Mouse (Mus musculus) limb, embryonic 14.5 days (tissue): ENCODE measurements around the gene Olfr71. TPM values are rescaled to one million over a fixed set of nuclear protein-coding genes. Genes with fewer than 3 reads are reported as not detected.

Experiments used
- ATAC-seq: fragments of 200-750 bp; cut with Nextera tagmentation; 2 replicates; pipeline ENCODE4 v1.8.0; 2017; ENCODE audit warnings: low read depth, moderate number of reproducible peaks, moderate TSS enrichment; ENCODE audit not compliant: low FRiP score
- DNase-seq: peaks from one replicate; pipeline ENCODE4 v3.0.0-alpha.2; 2015; ENCODE audit warnings: low spot score
- H3K27ac ChIP-seq: fragments of 300-500 bp; sonication (generic); replicated peaks from 2 replicates; pipeline ENCODE4 v1.5.1; 2014; ENCODE audit warnings: low read depth, mild to moderate bottlenecking, low read length, moderate library complexity, mixed read lengths
- H3K27me3 ChIP-seq: fragments of 300-500 bp; sonication (generic); 2 replicates; pipeline ENCODE4 v1.6.1; 2014; ENCODE audit warnings: low read length, mixed read lengths; ENCODE audit not compliant: control insufficient read depth, insufficient read depth
- H3K36me3 ChIP-seq: fragments of 300-500 bp; sonication (generic); 2 replicates; pipeline ENCODE4 v1.6.1; 2014; ENCODE audit warnings: mild to moderate bottlenecking, low read length, moderate library complexity, mixed read lengths; ENCODE audit not compliant: control insufficient read depth, insufficient read depth
- H3K4me1 ChIP-seq: fragments of 300-500 bp; sonication (generic); 2 replicates; pipeline ENCODE4 v1.6.1; 2014; ENCODE audit warnings: antibody characterized with exemption, low read length, mixed read lengths; ENCODE audit not compliant: control insufficient read depth, insufficient read depth
- H3K4me2 ChIP-seq: fragments of 300-500 bp; sonication (generic); replicated peaks from 2 replicates; pipeline ENCODE4 v1.6.1; 2014; ENCODE audit warnings: low read depth, mild to moderate bottlenecking, low read length, moderate library complexity; ENCODE audit not compliant: severe bottlenecking
- H3K4me3 ChIP-seq: fragments of 300-500 bp; sonication (generic); replicated peaks from 2 replicates; pipeline ENCODE4 v1.5.1; 2014; ENCODE audit warnings: low read length
- H3K9ac ChIP-seq: fragments of 300-500 bp; sonication (generic); 2 replicates; pipeline ENCODE4 v1.6.1; 2014; ENCODE audit warnings: mild to moderate bottlenecking, low read depth, low read length, moderate library complexity; ENCODE audit not compliant: severe bottlenecking
- H3K9me3 ChIP-seq: fragments of 300-500 bp; sonication (generic); 2 replicates; pipeline ENCODE4 v1.6.1; 2016; ENCODE audit warnings: low read length; ENCODE audit not compliant: control insufficient read depth
- POLR2A ChIP-seq: fragments of 200-500 bp; IDR thresholded peaks from 2 replicates; pipeline ENCODE4 v1.8.0; 2012; ENCODE audit warnings: inconsistent platforms, mild to moderate bottlenecking, moderate library complexity, borderline replicate concordance; ENCODE audit not compliant: insufficient read depth, insufficient read length; ENCODE audit errors: extremely low read depth
- WGBS: fragments of 180-500 bp; shearing (Covaris S2); extraction: QIAGEN DNeasy Blood & Tissue Kit; methylation state at CpG from one replicate; pipeline ENCODE4 v1.1.7; 2014; 5-methylcytosine and 5-hydroxymethylcytosine counted together
- polyA plus RNA-seq, 2 experiments: library from polyadenylated mRNA; depleted of rRNA in 1 of 2; stranded (reverse) in 1 of 2; unstranded in 1 of 2; fragments of >200 nt; fragmentation: Nextera tagmentation in 1 of 2; extraction: Ambion mirVana in 1 of 2; gene quantifications; 2 replicates each; pipeline versions ENCODE4 v1.2.1 to v1.2.3; 2012 to 2014

Gene Olfr71
- polyA plus RNA-seq, 2 experiments = not detected

DNA sequence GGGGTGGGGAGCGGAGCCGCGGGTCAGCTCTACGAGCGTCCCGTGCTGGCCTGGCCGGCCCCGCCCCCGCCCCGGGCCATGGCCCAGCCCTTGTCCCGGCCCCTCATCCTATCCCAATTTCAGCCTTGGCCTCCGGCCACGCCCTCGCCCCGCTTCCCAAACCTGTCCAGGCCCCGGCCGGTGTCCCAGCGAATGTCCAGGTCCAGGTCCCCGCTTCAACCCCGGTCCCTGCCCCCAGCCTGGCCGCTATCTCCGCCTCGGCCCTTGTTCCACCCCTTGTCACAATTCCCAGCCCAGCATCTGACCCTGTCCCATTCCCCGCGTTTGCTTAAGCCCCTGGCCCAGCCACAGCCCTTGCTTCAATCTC, 40.6 kb downstream of the Olfr71 start:
- ATAC-seq (peak; percentile 88), DNase-seq (no peak)
- Histone ChIP-seq H3K4me2 (peak overlapping the region; percentile 85), H3K27me3 (peaks cover 12% of the 10 kb centered on the region), H3K27ac (peak overlapping the region; percentile 58), H3K4me1 (peaks cover 18% of the 10 kb centered on the region), H3K9me3 (no peaks in the 10 kb centered on the region), H3K9ac (peak overlapping the region; percentile 91), H3K4me3 (peak overlapping the region; percentile 78), H3K36me3 (peaks cover 6% of the 10 kb centered on the region)
- no peak for TF ChIP-seq POLR2A
- WGBS = under 1% methylated on average over 23 of the region's 25 CpGs

DNA sequence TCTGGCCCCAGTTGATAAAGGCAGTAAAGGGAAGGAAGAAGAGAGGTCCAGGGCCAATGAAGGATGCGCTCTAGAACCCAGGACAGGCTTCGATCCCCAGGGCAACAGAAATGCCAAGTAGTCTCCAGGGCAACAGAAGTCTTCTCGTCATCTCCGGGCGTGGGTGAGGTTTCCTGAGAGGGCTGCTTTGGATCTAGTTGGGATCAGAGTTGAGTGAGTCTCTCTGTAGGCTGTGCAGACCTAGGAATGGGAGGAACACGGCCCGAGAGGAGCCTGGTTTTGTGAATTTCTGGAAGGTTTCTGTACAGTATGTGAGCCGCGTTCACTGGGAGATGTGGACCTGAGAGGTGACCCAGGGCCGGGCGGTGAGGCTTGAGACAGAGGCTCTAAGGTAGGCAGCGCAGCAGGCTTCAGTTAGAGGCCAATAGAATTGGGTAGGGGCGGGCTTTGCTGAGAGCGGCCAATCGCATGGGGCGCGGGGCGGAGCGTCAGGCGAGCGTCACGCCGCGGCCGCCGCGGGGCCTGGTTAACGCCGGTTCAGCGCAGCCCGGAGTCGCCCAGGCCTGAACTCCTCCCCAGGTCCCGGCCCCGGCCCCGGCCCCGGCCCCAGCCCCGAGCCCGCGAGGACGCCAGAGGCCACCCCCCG, 41.1 kb downstream of the Olfr71 start, which contains the start of the genes Tmem8b and Fam221b:
Gene Tmem8b (plus strand): TSS at position 190 of the 646 bp plus-strand sequence.
Gene Fam221b (minus strand): TSS at position 364 of the 646 bp plus-strand sequence.
- Histone ChIP-seq H3K27me3 (peaks cover 12% of the 10 kb centered on the region), H3K4me1 (peaks cover 18% of the 10 kb centered on the region), H3K4me3 (peak within 1 kb of the TSS; percentile 78), H3K36me3 (peaks cover under 1% of the 10 kb centered on the region; the same call in 1 of the 2 replicates), H3K27ac (peak within 1 kb of the TSS; percentile 58), H3K4me2 (peak within 1 kb of the TSS; percentile 85), H3K9ac (peak within 1 kb of the TSS; percentile 91), H3K9me3 (no peaks in the 10 kb centered on the region)
- 0 out of 2 replicates have a peak, but pooled peaks have one; percentile 21 for TF ChIP-seq POLR2A
- ATAC-seq = peak; percentile 96
- peak; percentile 92 for DNase-seq
- WGBS = 4% methylated on average over 36 of the region's 41 CpGs

DNA sequence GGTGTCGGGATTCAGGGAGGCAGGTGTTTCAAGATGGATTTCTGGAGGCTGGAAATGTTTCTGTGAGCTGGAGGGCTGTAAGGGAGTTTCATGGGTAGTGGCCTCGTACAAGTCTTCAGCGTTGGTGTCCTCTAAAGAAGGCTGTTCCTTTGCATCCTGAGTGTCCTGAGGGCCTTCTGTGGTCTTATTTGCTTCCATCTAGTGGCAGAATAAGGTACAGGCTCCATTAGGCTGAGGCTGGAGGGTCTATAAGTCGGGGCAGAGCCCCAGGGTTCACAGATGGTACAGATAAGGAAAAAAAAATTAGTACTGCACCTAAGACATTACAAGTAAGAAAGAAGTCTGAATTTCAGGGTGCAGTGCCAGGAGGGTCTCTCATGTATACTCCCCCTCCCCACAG, 43.6 kb downstream of the Olfr71 start:
- peak; percentile 13 for DNase-seq
- Histone ChIP-seq H3K9me3 (no peaks in the 10 kb centered on the region), H3K27ac (no peak overlapping the region), H3K4me3 (no peak overlapping the region), H3K4me1 (peaks cover 18% of the 10 kb centered on the region), H3K4me2 (no peak overlapping the region), H3K9ac (no peak overlapping the region), H3K36me3 (no peaks in the 10 kb centered on the region), H3K27me3 (peaks cover 19% of the 10 kb centered on the region)
- ATAC-seq = no peak
- WGBS = 24% methylated on average over 4 of the region's 4 CpGs
- no peak for TF ChIP-seq POLR2A

DNA sequence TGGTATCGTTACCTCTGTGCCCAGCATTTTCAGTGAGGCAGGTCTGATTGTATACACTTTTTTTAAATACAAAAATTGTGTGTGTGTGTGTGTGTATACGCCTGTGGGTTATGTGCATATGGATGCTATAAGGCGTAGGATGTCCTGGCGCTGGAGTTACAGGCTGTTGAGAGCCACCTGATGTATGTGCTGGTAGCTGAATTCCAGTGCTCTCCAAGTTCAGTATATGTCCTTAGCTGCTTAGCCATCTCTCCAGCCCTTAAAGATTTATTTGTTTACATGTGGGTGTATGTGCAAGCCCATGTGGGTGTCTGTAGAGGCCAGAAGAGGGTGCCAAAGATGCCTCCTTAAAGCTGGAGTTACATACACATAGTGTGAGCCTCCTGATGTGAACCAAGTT, 52.9 kb downstream of the Olfr71 start:
- Histone ChIP-seq H3K36me3 (no peaks in the 10 kb centered on the region), H3K27ac (no peak overlapping the region), H3K4me3 (peak overlapping the region; percentile 80; the same call in 1 of the 2 replicates), H3K4me1 (peaks cover 5% of the 10 kb centered on the region; the same call in 1 of the 2 replicates), H3K9ac (no peak overlapping the region), H3K4me2 (peak overlapping the region; percentile 37), H3K9me3 (no peaks in the 10 kb centered on the region), H3K27me3 (no peaks in the 10 kb centered on the region)
- TF ChIP-seq POLR2A = no peak
- ATAC-seq = no peak
- no peak for DNase-seq
- WGBS = 67% methylated on average over 4 of the region's 4 CpGs

DNA sequence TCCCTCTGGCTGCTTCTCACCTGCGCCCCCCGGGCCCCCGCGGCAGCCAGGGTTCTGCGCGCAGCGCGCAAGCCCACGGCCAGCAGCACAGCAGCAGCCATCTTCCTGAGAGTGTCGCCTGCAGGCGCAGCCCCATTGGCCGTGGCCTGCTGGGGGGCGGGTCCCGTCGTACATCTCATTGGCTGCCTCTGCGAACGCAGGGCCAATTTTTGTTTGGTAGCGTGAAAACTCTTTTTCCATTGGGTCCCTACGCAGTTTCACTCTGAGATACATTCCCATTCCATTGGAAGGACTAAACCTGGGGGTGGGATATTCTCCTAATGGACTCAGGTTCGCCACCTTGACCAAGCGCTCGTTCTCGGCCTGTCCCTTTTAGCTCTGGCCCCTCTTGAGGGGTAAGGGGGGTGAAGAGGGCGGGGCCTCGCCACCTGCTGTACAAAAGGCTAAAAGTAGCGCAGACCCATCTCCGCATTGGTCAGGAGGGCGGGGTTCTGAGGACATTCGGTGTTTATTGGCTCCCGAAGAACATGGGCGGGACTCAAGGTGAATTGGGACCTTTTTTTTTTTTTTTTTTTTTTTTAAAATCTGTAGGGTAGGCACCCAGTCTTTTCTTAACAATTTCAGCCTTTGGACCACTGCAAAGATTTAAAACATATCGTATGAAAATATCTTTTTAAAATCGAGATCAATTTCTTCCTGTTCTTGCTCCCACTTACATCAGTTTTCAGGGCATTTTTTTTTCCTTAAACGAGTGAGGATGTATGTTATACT, 53.5 kb downstream of the Olfr71 start, which contains the start of gene Hint2:
Gene Hint2 (minus strand): TSS at position 128 of the 771 bp plus-strand sequence.
- H3K4me2 ChIP-seq = peak within 1 kb of the TSS; percentile 76
- peak within 1 kb of the TSS; percentile 84 for H3K27ac ChIP-seq
- H3K9me3 ChIP-seq = no peaks in the 10 kb centered on the region
- ATAC-seq (peak; percentile 96), DNase-seq (peak; percentile 97)
- H3K27me3 ChIP-seq = no peaks in the 10 kb centered on the region
- peak within 1 kb of the TSS; percentile 79 for H3K9ac ChIP-seq
- TF ChIP-seq POLR2A = peak; percentile 75; the same call in 1 of the 2 replicates
- H3K4me1 ChIP-seq = peaks cover 5% of the 10 kb centered on the region; the same call in 1 of the 2 replicates
- H3K4me3 ChIP-seq = peak within 1 kb of the TSS; percentile 80
- H3K36me3 ChIP-seq = no peaks in the 10 kb centered on the region
- WGBS = 2% methylated on average over 34 of the region's 34 CpGs
